Mouse (Mus musculus) forebrain, embryonic 16.5 days (tissue): ENCODE measurements around the gene Gm8246. TPM values are rescaled to one million over a fixed set of nuclear protein-coding genes. Genes with fewer than 3 reads are reported as not detected.
"Not testable (repeated sequence)": the region's sequence is repeated elsewhere in the genome, so short reads cannot be mapped to it uniquely, and the experiment has no call there.

Source experiments
- ATAC-seq: fragments of 200-750 bp; cut with Nextera tagmentation; 2 replicates; pipeline ENCODE4 v1.8.0; 2017; ENCODE audit warnings: mild to moderate bottlenecking, moderate library complexity
- H3K27ac ChIP-seq: fragments of 300-500 bp; sonication (generic); 2 replicates; pipeline ENCODE4 v1.5.1; 2014; ENCODE audit warnings: low read length, control low read depth
- H3K27me3 ChIP-seq: fragments of 300-500 bp; sonication (generic); replicated peaks from 2 replicates; pipeline ENCODE4 v1.6.1; 2014; ENCODE audit warnings: low read length; ENCODE audit not compliant: control insufficient read depth, insufficient read depth
- H3K36me3 ChIP-seq: fragments of 300-500 bp; sonication (generic); 2 replicates; pipeline ENCODE4 v1.6.1; 2014; ENCODE audit not compliant: control insufficient read depth, insufficient read depth
- H3K4me1 ChIP-seq: fragments of 300-500 bp; sonication (generic); replicated peaks from 2 replicates; pipeline ENCODE4 v1.6.1; 2014; ENCODE audit warnings: low read length; ENCODE audit not compliant: control insufficient read depth, insufficient read depth
- H3K4me2 ChIP-seq: fragments of 300-500 bp; sonication (generic); 2 replicates; pipeline ENCODE4 v1.6.1; 2014; ENCODE audit warnings: mild to moderate bottlenecking, low read length, control low read depth
- H3K4me3 ChIP-seq: fragments of 300-500 bp; sonication (generic); replicated peaks from 2 replicates; pipeline ENCODE4 v1.5.1; 2014; ENCODE audit warnings: mild to moderate bottlenecking, low read length, control low read depth
- H3K9ac ChIP-seq: fragments of 300-500 bp; sonication (generic); replicated peaks from 2 replicates; pipeline ENCODE4 v1.6.1; 2014; ENCODE audit warnings: low read depth, low read length, control low read depth
- H3K9me3 ChIP-seq: fragments of 300-500 bp; sonication (generic); 2 replicates; pipeline ENCODE4 v1.6.1; 2016; ENCODE audit warnings: low read length; ENCODE audit not compliant: control insufficient read depth
- WGBS: fragments of 180-500 bp; shearing (Covaris S2); extraction: QIAGEN DNeasy Blood & Tissue Kit; methylation state at CpG from one replicate; pipeline ENCODE4 v1.1.7; 2014; 5-methylcytosine and 5-hydroxymethylcytosine counted together
- polyA plus RNA-seq: library from polyadenylated mRNA; unstranded; fragments of >200 nt; fragmentation: Nextera tagmentation; extraction: Ambion mirVana; gene quantifications from 2 replicates; pipeline ENCODE4 v1.2.1, GENCODE M21; 2015

Gm8246 gene
- polyA plus RNA-seq, result not detected in 2 replicates

GRCm38 (mm10) chr14:5477730-5478129 is at the start of gene Gm8246:
TSS of gene Gm8246 (minus strand) at chr14:5477830.
- no CpG with 5 or more reads among the region's 3 CpGs for WGBS
- H3K4me3 ChIP-seq, ATAC-seq, H3K4me1 ChIP-seq, H3K27me3 ChIP-seq, H3K27ac ChIP-seq, H3K36me3 ChIP-seq, H3K9me3 ChIP-seq, H3K9ac ChIP-seq, H3K4me2 ChIP-seq: not testable (repeated sequence)

GRCm38 (mm10) chr14:5501374-5501773 is 23.7 kb upstream of the Gm8246 start, which contains the start of gene Gm3488:
TSS of gene Gm3488 (plus strand) at chr14:5501674.
- H3K27me3 ChIP-seq, ATAC-seq, H3K9ac ChIP-seq, H3K36me3 ChIP-seq, H3K4me1 ChIP-seq, H3K9me3 ChIP-seq, H3K27ac ChIP-seq, H3K4me3 ChIP-seq, H3K4me2 ChIP-seq: not testable (repeated sequence)
- no CpG with 5 or more reads among the region's 35 CpGs for whole genome bisulfite sequencing

- H3K27me3 ChIP-seq, H3K27ac ChIP-seq, H3K4me3 ChIP-seq, H3K4me2 ChIP-seq, H3K4me1 ChIP-seq, H3K9ac ChIP-seq, H3K9me3 ChIP-seq, ATAC-seq, H3K36me3 ChIP-seq: not testable (repeated sequence)
- WGBS, result 100% methylated on average over 4 of the region's 5 CpGs
Observed at GRCm38 (mm10) chr14:5483907-5484306, 6.3 kb upstream of the Gm8246 start, which contains the start of gene Gm3187. TSS of gene Gm3187 (plus strand) at chr14:5484207.

DNA sequence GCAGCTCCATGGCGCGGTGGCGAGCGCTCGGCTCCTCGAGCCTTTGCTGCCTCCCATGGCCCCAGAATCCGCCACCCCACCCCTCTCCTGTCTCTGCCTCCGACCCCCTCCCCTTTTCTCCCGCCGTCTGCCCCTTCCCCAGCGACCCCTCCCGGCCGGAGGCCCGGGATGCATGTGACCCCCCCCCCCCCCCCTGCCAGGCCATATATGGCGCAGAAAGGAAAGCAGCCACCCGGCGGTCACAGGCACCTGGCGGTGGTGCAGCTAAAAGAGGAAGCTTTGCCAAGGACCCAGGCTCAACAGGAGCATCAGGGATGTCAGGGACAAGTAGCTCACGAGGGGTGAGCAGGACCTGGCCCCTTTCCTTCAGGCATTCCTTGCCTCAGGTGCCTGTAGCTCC is 17.2 kb downstream of the Gm8246 start:
- H3K27me3 ChIP-seq, H3K9me3 ChIP-seq, H3K36me3 ChIP-seq, H3K4me1 ChIP-seq, H3K4me2 ChIP-seq, H3K4me3 ChIP-seq, H3K27ac ChIP-seq, H3K9ac ChIP-seq: not testable (repeated sequence)
- ATAC-seq, result peak; percentile 47; the same call in 1 of the 2 replicates
- WGBS, result no CpG with 5 or more reads among the region's 19 CpGs

GRCm38 (mm10) chr14:5455367-5455766 is 22.3 kb downstream of the Gm8246 start, which contains the start of gene Gm3194:
TSS of gene Gm3194 (minus strand) at chr14:5455467.
- not testable (repeated sequence) for H3K9me3 ChIP-seq, H3K27ac ChIP-seq, ATAC-seq, H3K27me3 ChIP-seq, H3K4me3 ChIP-seq, H3K4me1 ChIP-seq, H3K4me2 ChIP-seq, H3K36me3 ChIP-seq, H3K9ac ChIP-seq
- WGBS, result no CpG with 5 or more reads among the region's 3 CpGs

Other genes starting within 250 kb of the Gm8246 start
- not detected in 2 replicates for gene Gm3526, start 217.2 kb downstream of the Gm8246 start, polyA plus RNA-seq
- not detected in 2 replicates for gene Gm3542, start 142.9 kb downstream of the Gm8246 start, polyA plus RNA-seq
- 1.1 TPM in 1 of 2 replicates, not detected in the other for gene Gm3500, start 88.8 kb downstream of the Gm8246 start, polyA plus RNA-seq
- 0.15 and 2.6 TPM in 2 replicates for gene Gm3194, start 22.4 kb downstream of the Gm8246 start, polyA plus RNA-seq
- 0.15 TPM in 1 of 2 replicates, not detected in the other for gene Gm3187, start 6.4 kb upstream of the Gm8246 start, polyA plus RNA-seq
- gene Gm3488, start 23.8 kb upstream of the Gm8246 start, polyA plus RNA-seq, result 12.3 and 14.2 TPM in 2 replicates
- 0.20 TPM in 1 of 2 replicates, not detected in the other for gene Gm3532, start 60.7 kb upstream of the Gm8246 start, polyA plus RNA-seq
- gene Gm8265, start 155.2 kb upstream of the Gm8246 start, polyA plus RNA-seq, result not detected in 2 replicates
- not detected in 2 replicates for gene Gm9603, start 209.6 kb upstream of the Gm8246 start, polyA plus RNA-seq